Mouse (Mus musculus) kidney, embryonic 15.5 days (tissue): ENCODE measurements around the gene Gatad2a. TPM values are rescaled to one million over a fixed set of nuclear protein-coding genes. Genes with fewer than 3 reads are reported as not detected.

ENCODE experiments used
- ATAC-seq: fragments of 200-750 bp; cut with Nextera tagmentation; replicated peaks from 2 replicates; pipeline ENCODE4 v1.8.0; 2017; ENCODE audit warnings: moderate TSS enrichment; ENCODE audit not compliant: low FRiP score
- H3K27ac ChIP-seq: fragments of 300-500 bp; sonication (generic); 2 replicates; pipeline ENCODE4 v1.5.1; 2015; ENCODE audit warnings: mild to moderate bottlenecking, inconsistent platforms
- H3K27me3 ChIP-seq: fragments of 300-500 bp; sonication (generic); 2 replicates; pipeline ENCODE4 v1.6.1; 2015; ENCODE audit warnings: inconsistent platforms
- H3K36me3 ChIP-seq: fragments of 300-500 bp; sonication (generic); 2 replicates; pipeline ENCODE4 v1.6.1; 2015; ENCODE audit warnings: inconsistent platforms
- H3K4me1 ChIP-seq: fragments of 300-500 bp; sonication (generic); 2 replicates; pipeline ENCODE4 v1.6.1; 2015; ENCODE audit warnings: inconsistent platforms
- H3K4me2 ChIP-seq: fragments of 300-500 bp; sonication (generic); 2 replicates; pipeline ENCODE4 v1.6.1; 2015; ENCODE audit warnings: moderate library complexity, mild to moderate bottlenecking, inconsistent platforms
- H3K4me3 ChIP-seq: fragments of 300-500 bp; sonication (generic); replicated peaks from 2 replicates; pipeline ENCODE4 v1.5.1; 2015; ENCODE audit warnings: mild to moderate bottlenecking, inconsistent platforms
- H3K9ac ChIP-seq: fragments of 300-500 bp; sonication (generic); 2 replicates; pipeline ENCODE4 v1.6.1; 2015; ENCODE audit warnings: mild to moderate bottlenecking, inconsistent platforms
- H3K9me3 ChIP-seq: fragments of 300-500 bp; sonication (generic); replicated peaks from 2 replicates; pipeline ENCODE4 v1.6.1; 2016; ENCODE audit warnings: inconsistent platforms
- WGBS: fragments of 180-500 bp; shearing (Covaris S2); methylation state at CpG from one replicate; pipeline ENCODE4 v1.1.7; 2015; ENCODE audit warnings: mixed read lengths; 5-methylcytosine and 5-hydroxymethylcytosine counted together
- polyA plus RNA-seq: library from polyadenylated mRNA; unstranded; fragments of >200 nt; fragmentation: Nextera tagmentation; extraction: Ambion mirVana; gene quantifications from 2 replicates; pipeline ENCODE4 v1.2.1, GENCODE M21; 2015

The Gatad2a gene
- 40.0 and 42.2 TPM in 2 replicates for polyA plus RNA-seq

DNA sequence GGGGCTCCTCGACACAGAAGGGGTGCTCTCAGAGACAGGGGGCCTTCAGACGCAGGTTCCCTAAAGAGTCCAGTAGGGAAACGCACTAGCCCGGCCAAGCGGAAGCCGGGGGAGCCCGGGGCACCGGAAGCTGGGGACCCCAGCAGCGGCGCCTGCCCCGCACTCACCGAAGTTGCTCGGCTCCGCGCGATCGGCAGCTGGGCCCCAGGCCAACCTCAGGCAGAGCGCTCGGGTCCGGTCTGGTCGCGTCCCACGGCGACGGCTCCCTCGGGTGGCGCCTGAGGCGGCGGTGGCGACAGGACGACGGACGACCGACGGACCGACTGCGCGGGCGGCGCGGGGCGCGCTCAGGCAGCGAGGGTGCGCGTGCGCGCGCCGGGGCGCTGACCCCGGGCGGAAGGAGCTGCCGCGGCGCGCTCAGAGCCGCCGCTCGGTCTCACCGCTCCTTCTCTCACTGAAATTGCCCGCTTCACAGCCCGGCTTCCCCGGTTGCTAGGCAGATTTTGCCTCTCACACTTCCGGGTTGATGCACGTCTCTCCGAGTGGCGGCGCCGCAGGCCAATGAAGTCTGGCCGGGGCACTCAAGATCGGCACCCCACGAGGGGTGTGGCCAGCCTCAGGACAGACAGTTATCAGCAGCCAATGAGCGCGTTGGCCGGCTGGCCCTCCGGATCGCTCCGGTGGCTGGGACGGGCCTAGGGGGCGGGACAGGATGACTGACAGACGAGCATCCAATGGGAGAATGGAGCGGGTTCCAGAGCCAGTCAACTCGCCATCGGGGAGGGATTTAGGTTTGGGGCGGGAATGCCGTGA lies at the start of gene Gatad2a:
Gatad2a (minus strand) TSS at position 609 of the 813 bp plus-strand sequence.
- under 1% methylated on average over 87 of the region's 87 CpGs for WGBS
- peak within 1 kb of the TSS; percentile 90 for H3K9ac ChIP-seq
- peaks cover 34% of the 10 kb centered on the region for H3K4me1 ChIP-seq
- H3K4me2 ChIP-seq = peak within 1 kb of the TSS; percentile 86
- peak within 1 kb of the TSS; percentile 98 for H3K4me3 ChIP-seq
- peak within 1 kb of the TSS; percentile 95 for H3K27ac ChIP-seq
- no peaks in the 10 kb centered on the region for H3K9me3 ChIP-seq
- 0 out of 2 replicates have a peak, but pooled peaks cover 2% of the 10 kb centered on the region for H3K36me3 ChIP-seq
- ATAC-seq = peak; percentile 100
- no peaks in the 10 kb centered on the region for H3K27me3 ChIP-seq

DNA sequence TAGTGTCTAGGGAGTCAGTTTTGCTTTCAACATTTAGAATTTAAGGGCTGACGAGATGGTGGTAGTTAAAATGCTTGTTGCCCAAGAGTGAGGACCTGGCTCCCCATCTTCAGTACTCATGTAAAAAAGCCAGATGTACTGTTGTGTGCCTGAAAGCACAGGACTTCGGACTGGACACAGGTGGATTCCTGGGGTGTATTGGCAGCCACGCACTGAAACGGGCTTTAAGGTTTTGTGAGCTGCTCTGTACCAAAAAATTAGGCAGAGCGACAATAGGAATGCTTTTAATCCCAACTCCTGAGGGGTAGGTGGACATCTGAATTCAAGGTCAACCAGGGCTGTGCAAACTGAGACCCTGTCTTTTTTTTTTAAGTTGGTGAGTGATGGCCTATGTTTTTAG lies 47.8 kb upstream of the Gatad2a start:
- peak overlapping the region; percentile 87 for H3K4me3 ChIP-seq
- H3K27ac ChIP-seq = no peak overlapping the region
- no peak for ATAC-seq
- peak overlapping the region; percentile 87; the same call in 1 of the 2 replicates for H3K9ac ChIP-seq
- WGBS = 86% methylated on average over 5 of the region's 5 CpGs
- peak overlapping the region; percentile 95 for H3K4me2 ChIP-seq
- H3K36me3 ChIP-seq = peaks cover 12% of the 10 kb centered on the region
- no peaks in the 10 kb centered on the region for H3K9me3 ChIP-seq
- peaks cover 36% of the 10 kb centered on the region for H3K4me1 ChIP-seq
- no peaks in the 10 kb centered on the region for H3K27me3 ChIP-seq

DNA sequence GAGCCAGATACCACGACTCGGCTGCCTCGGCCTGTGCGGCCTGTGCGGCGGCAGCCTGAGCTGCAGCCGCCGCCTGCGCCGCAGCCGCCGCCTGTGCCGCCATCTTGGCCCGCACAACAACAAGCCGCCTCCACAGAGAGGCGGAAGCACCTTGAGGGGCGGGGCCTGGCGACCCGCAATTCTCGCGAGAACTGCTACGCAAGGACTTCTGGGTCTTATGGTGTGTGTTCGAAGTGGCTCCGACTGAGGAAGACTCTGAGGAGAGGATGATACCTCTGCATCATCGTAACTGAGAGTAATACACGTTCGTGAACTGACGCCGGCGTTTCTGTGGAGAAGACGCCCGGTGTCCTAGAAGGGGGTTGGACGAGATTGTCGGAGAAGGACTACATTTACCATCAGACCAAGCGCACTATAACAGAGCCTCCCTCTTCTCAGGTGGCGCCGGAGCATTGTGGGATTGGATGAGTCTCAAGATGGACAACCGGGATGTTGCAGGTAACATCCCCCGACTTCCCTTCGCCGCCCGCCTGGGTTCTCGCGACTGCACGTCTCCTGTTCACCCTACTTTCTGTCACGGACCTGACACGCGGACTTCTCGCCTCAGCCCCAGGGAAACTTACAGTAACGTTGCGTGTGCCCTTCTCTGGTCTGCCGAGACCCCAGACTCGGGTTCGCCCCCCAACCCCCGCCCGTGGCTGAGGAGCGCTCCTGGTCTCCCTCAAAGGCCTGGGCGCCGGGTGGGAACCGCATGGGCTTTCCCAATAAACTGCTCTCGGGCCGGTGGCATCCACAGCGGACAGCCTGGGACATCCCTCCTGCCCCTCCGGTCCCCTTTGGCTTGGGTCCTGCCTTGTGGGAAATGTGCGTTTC lies 46.6 kb upstream of the Gatad2a start, which contains the start of the genes Mau2 and Sugp1:
Mau2 (minus strand) TSS at position 152 of the 873 bp plus-strand sequence.
Sugp1 (plus strand) TSS at position 231 of the 873 bp plus-strand sequence.
- ATAC-seq = peak; percentile 96
- WGBS = under 1% methylated on average over 65 of the region's 65 CpGs
- Histone ChIP-seq H3K4me3 (peak within 1 kb of the TSS; percentile 87), H3K9me3 (no peaks in the 10 kb centered on the region), H3K36me3 (peaks cover 4% of the 10 kb centered on the region; the same call in 1 of the 2 replicates), H3K27me3 (no peaks in the 10 kb centered on the region), H3K9ac (peak within 1 kb of the TSS; percentile 87), H3K4me2 (peak within 1 kb of the TSS; percentile 95), H3K4me1 (peaks cover 36% of the 10 kb centered on the region), H3K27ac (peak within 1 kb of the TSS; percentile 82)

DNA sequence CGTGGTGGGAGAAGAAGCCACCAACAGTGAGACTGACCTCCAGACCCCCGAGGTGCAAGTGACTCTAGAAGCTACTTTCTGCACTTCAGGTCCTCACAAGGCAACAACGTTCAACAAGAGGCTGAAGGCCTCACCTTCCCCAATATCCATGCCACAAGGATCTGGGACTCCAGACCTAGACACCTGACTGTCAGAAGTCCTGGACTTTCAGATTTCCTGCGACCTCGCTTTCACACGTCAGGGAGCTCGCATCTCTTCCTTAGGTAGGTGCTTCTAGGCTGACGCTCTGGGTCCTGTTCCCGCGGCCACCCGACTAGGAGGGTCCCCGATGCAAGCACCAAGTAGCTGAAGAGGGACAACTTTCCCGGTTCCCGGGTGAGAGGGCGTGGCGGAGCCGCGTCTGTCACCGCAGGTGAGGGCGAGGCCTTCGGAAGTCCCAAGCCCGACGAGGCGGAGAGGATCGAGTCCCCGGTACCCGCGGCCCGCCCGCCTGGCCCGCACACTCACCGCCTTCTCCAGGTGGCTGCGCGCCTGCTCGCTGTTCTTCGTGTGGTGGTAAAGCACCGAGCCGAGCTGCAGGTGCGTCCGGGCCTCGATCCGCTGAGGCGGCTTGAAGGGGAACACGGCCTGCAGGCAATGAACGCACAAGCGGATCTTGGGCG lies 45.8 kb upstream of the Gatad2a start:
- peak overlapping the region; percentile 95 for H3K4me2 ChIP-seq
- peak overlapping the region; percentile 82 for H3K27ac ChIP-seq
- H3K4me3 ChIP-seq = peak overlapping the region; percentile 87
- 1% methylated on average over 47 of the region's 47 CpGs for WGBS
- H3K9ac ChIP-seq = peak overlapping the region; percentile 87
- peaks cover 10% of the 10 kb centered on the region; the same call in 1 of the 2 replicates for H3K36me3 ChIP-seq
- no peaks in the 10 kb centered on the region for H3K27me3 ChIP-seq
- ATAC-seq = peak; percentile 44
- no peaks in the 10 kb centered on the region for H3K9me3 ChIP-seq
- peaks cover 36% of the 10 kb centered on the region for H3K4me1 ChIP-seq

DNA sequence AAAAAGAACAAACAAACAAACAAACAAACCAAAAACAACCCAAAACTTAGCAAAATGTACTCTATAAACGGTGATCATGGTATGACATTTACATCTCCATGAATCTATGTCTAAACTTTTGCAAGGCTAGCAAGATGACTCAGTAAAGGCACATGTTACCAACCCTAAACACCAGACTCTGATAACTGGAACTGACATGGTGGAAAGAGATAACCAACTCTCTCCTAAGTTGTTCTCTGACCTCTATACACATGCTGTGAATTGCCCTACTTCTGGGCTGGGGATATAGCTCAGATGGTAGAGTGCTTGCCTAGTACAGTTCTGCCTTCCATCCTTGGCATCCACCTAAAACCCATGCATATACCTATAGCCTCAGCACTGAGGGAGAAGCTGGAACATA lies 41.8 kb upstream of the Gatad2a start:
- H3K36me3 ChIP-seq = peaks cover 22% of the 10 kb centered on the region; the same call in 1 of the 2 replicates
- H3K9ac ChIP-seq = no peak overlapping the region
- no peak overlapping the region for H3K27ac ChIP-seq
- H3K4me2 ChIP-seq = no peak overlapping the region
- 88% methylated on average over 1 of the region's 1 CpGs for WGBS
- H3K4me1 ChIP-seq = peaks cover 24% of the 10 kb centered on the region
- H3K9me3 ChIP-seq = no peaks in the 10 kb centered on the region
- H3K4me3 ChIP-seq = no peak overlapping the region
- ATAC-seq = no peak
- no peaks in the 10 kb centered on the region for H3K27me3 ChIP-seq

DNA sequence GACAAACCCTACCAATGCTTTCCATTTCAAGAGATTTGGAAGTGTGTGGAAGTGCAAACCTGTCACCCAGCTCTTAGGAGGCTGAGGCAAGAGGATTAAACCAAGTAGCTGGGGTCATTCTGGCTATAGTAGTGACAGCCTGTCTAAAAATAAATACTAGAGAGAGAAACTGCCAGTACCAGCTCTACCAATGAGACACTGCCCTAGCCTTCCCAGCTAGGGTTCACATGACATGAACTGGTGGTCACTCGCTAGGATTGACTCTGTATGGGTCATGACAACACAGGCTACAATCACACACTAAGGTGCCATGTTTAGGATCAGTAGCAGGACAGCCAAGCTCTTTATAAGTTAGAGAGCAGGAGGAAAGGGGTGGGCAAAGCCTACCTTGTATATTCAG lies 34.1 kb upstream of the Gatad2a start:
- Histone ChIP-seq H3K4me2 (no peak overlapping the region), H3K4me1 (no peaks in the 10 kb centered on the region), H3K27me3 (no peaks in the 10 kb centered on the region), H3K9ac (no peak overlapping the region), H3K36me3 (peaks cover 78% of the 10 kb centered on the region), H3K27ac (no peak overlapping the region), H3K9me3 (no peaks in the 10 kb centered on the region), H3K4me3 (no peak overlapping the region)
- no peak for ATAC-seq
- WGBS = 96% methylated on average over 1 of the region's 1 CpGs

DNA sequence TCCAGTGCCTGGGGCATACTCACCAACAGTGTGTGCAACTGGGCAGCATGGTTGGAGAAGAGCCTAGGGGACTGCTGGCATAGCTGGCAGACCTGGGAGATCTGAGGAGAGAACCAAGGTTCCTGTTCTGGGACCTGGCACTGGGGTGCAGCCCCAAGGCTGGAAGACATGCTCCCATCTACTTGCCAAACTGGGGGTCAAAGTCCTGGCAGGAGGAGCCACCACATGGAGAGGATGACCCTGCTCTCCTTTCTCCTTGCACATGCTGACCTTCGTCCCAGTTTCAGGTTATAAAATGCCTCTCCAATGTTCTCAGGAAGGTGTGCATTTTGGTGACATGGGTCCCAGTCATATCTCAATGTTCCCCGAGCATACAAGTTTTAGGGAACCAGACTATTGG lies 30.0 kb upstream of the Gatad2a start:
- Histone ChIP-seq H3K36me3 (peaks cover 100% of the 10 kb centered on the region), H3K4me3 (no peak overlapping the region), H3K9me3 (no peaks in the 10 kb centered on the region), H3K9ac (no peak overlapping the region), H3K27ac (no peak overlapping the region), H3K4me2 (no peak overlapping the region), H3K27me3 (no peaks in the 10 kb centered on the region), H3K4me1 (no peaks in the 10 kb centered on the region)
- ATAC-seq = no peak
- WGBS = 91% methylated on average over 2 of the region's 2 CpGs

DNA sequence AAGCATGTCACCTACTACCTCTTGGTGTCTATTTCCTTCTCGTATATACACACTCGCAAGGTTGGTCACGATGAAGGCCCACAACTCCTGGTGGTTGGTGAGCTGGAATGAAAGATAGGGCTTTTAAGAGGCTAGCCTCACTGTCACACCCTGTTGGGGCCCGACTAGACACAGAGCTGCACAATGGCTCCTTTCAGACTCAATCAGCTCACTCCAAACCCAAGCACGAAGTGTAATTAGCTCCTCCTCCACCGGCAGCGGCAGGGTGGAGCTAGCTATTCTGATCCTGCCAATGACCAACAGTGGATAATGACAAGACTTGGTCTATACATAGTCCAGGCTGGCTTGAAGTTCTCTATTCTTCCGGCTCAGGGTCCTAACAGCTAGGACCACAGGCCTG lies 27.4 kb upstream of the Gatad2a start:
- Histone ChIP-seq H3K27ac (no peak overlapping the region), H3K27me3 (no peaks in the 10 kb centered on the region), H3K9me3 (no peaks in the 10 kb centered on the region), H3K4me3 (no peak overlapping the region), H3K9ac (no peak overlapping the region), H3K4me2 (no peak overlapping the region), H3K36me3 (peaks cover 100% of the 10 kb centered on the region), H3K4me1 (no peaks in the 10 kb centered on the region)
- no peak for ATAC-seq
- WGBS = 84% methylated on average over 8 of the region's 8 CpGs

DNA sequence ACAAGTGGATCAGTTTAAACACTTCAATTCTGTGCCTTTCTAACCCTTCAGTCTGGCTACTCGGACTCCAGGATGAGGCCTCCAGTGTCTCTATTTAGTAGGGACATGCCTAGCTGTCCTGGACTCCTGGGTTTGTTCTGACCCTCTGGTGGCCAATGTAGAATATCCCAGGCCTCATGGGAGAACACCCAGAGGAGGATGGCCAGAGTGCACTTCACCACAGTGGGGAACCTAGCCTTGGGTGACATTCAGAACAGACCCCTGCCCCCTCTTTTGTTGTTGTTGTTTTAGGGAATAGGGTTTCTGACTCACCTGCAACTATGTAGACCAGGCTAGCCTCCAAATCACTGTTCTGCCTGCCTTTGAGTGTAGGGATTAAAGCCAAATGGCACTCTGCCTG lies 18.8 kb upstream of the Gatad2a start:
- Histone ChIP-seq H3K4me2 (no peak overlapping the region), H3K4me3 (no peak overlapping the region), H3K4me1 (no peaks in the 10 kb centered on the region), H3K27ac (no peak overlapping the region), H3K9ac (no peak overlapping the region), H3K36me3 (peaks cover 42% of the 10 kb centered on the region), H3K9me3 (no peaks in the 10 kb centered on the region), H3K27me3 (no peaks in the 10 kb centered on the region)
- 85% methylated on average over 1 of the region's 1 CpGs for WGBS
- no peak for ATAC-seq

DNA sequence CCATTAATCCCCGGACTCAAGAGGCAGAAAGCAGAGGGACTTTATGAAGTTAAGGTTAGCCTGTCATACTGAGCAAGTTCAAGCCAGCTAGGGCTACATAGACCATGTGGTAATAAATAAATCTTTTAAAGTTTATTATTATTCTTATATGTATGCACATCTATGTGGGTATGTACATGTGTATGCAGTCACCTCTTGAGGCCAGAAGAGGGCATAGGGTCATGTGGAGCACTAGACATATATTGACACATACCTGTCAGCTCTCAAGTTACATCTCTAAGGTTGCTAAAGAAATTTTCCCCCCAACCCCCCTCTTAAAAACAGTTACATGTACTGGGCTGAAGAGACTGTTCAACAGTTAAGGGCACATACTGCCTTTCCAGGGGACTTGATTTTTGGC lies 16.6 kb upstream of the Gatad2a start:
- no peak overlapping the region for H3K9ac ChIP-seq
- ATAC-seq = no peak
- no peak overlapping the region for H3K27ac ChIP-seq
- no peaks in the 10 kb centered on the region for H3K27me3 ChIP-seq
- H3K4me2 ChIP-seq = no peak overlapping the region
- no peak overlapping the region for H3K4me3 ChIP-seq
- no peaks in the 10 kb centered on the region for H3K9me3 ChIP-seq
- 79% methylated on average over 1 of the region's 1 CpGs for WGBS
- peaks cover 19% of the 10 kb centered on the region for H3K36me3 ChIP-seq
- no peaks in the 10 kb centered on the region for H3K4me1 ChIP-seq

DNA sequence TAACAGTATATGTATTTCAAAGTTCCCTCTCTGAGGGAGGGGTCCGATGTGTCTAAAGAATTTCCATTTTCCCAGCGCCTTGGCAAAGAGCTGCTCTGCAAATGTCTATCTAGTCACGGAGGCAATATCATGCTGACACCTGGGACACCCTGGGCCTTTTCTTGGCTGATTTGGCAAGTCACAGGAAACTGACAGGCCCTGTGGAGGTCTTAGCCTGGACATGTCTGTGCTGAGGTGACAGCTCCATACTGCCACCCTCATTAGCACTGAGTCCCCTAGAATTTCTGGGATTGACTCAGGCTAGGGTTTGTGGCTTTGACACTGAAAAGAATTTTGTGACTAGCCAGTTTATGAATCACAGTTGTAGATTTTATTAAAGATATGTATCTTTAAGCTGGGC lies 16.2 kb upstream of the Gatad2a start:
- H3K9ac ChIP-seq = no peak overlapping the region
- WGBS = 81% methylated on average over 3 of the region's 3 CpGs
- peaks cover 15% of the 10 kb centered on the region for H3K36me3 ChIP-seq
- no peak for ATAC-seq
- no peaks in the 10 kb centered on the region for H3K27me3 ChIP-seq
- H3K4me2 ChIP-seq = no peak overlapping the region
- no peaks in the 10 kb centered on the region for H3K4me1 ChIP-seq
- H3K4me3 ChIP-seq = no peak overlapping the region
- H3K27ac ChIP-seq = no peak overlapping the region
- H3K9me3 ChIP-seq = no peaks in the 10 kb centered on the region
